Mouse (Mus musculus): ENCODE measurements around the gene Mad1l1.
"Not testable (repeated sequence)": the region's sequence is repeated elsewhere in the genome, so short reads cannot be mapped to it uniquely, and the experiment has no call there.

The Mad1l1 gene

GRCm38 (mm10) chr5:140321042-140321755, at the start of gene Mad1l1, which contains the start of gene Nudt1:
TSS of gene Mad1l1 (minus strand) at chr5:140321552.
TSS of gene Nudt1 (plus strand) at chr5:140321656.
- DNase-seq (ENCODE audit: extremely low read depth, insufficient read length, low spot score): peak; percentile 93

- DNase-seq (ENCODE audit: extremely low read depth, insufficient read length, low spot score): no peak
Observed at GRCm38 (mm10) chr5:140370446-140371254, 49.3 kb upstream of the Mad1l1 start.

GRCm38 (mm10) chr5:140369466-140369865, 48.1 kb upstream of the Mad1l1 start:
- DNase-seq (ENCODE audit: extremely low read depth, insufficient read length, low spot score): no peak

GRCm38 (mm10) chr5:140368926-140369325, 47.6 kb upstream of the Mad1l1 start:
- no peak for DNase-seq (ENCODE audit: extremely low read depth, insufficient read length, low spot score)

GRCm38 (mm10) chr5:140368126-140368525, 46.8 kb upstream of the Mad1l1 start:
- not testable (repeated sequence) for DNase-seq (ENCODE audit: extremely low read depth, insufficient read length, low spot score)

- DNase-seq (ENCODE audit: extremely low read depth, insufficient read length, low spot score): no peak
Observed at GRCm38 (mm10) chr5:140364415-140364814, 43.1 kb upstream of the Mad1l1 start.

GRCm38 (mm10) chr5:140359930-140360674, 38.8 kb upstream of the Mad1l1 start:
- DNase-seq (ENCODE audit: extremely low read depth, insufficient read length, low spot score): no peak

GRCm38 (mm10) chr5:140357466-140357865, 36.1 kb upstream of the Mad1l1 start:
- DNase-seq (ENCODE audit: extremely low read depth, insufficient read length, low spot score): no peak

- DNase-seq (ENCODE audit: extremely low read depth, insufficient read length, low spot score): no peak
Observed at GRCm38 (mm10) chr5:140355934-140356333, 34.6 kb upstream of the Mad1l1 start.

- no peak for DNase-seq (ENCODE audit: extremely low read depth, insufficient read length, low spot score)
Observed at GRCm38 (mm10) chr5:140352352-140352751, 31.0 kb upstream of the Mad1l1 start.

GRCm38 (mm10) chr5:140350731-140351497, 29.6 kb upstream of the Mad1l1 start:
- DNase-seq (ENCODE audit: extremely low read depth, insufficient read length, low spot score): no peak

GRCm38 (mm10) chr5:140349882-140350281, 28.5 kb upstream of the Mad1l1 start:
- DNase-seq (ENCODE audit: extremely low read depth, insufficient read length, low spot score): no peak

GRCm38 (mm10) chr5:140346050-140346449, 24.7 kb upstream of the Mad1l1 start:
- DNase-seq (ENCODE audit: extremely low read depth, insufficient read length, low spot score): no peak

GRCm38 (mm10) chr5:140345244-140345643, 23.9 kb upstream of the Mad1l1 start:
- DNase-seq (ENCODE audit: extremely low read depth, insufficient read length, low spot score): no peak

- no peak for DNase-seq (ENCODE audit: extremely low read depth, insufficient read length, low spot score)
Observed at GRCm38 (mm10) chr5:140342880-140343279, 21.5 kb upstream of the Mad1l1 start.

GRCm38 (mm10) chr5:140339836-140340235, 18.5 kb upstream of the Mad1l1 start:
- DNase-seq (ENCODE audit: extremely low read depth, insufficient read length, low spot score): no peak

- no peak for DNase-seq (ENCODE audit: extremely low read depth, insufficient read length, low spot score)
Observed at GRCm38 (mm10) chr5:140338779-140339178, 17.4 kb upstream of the Mad1l1 start.

- no peak for DNase-seq (ENCODE audit: extremely low read depth, insufficient read length, low spot score)
Observed at GRCm38 (mm10) chr5:140336680-140337079, 15.3 kb upstream of the Mad1l1 start.

GRCm38 (mm10) chr5:140333631-140334030, 12.3 kb upstream of the Mad1l1 start:
- DNase-seq (ENCODE audit: extremely low read depth, insufficient read length, low spot score): peak; percentile 46

GRCm38 (mm10) chr5:140332519-140332918, 11.2 kb upstream of the Mad1l1 start:
- DNase-seq (ENCODE audit: extremely low read depth, insufficient read length, low spot score): no peak
